Mouse (Mus musculus) MEL (cell line): ENCODE measurements around the gene Asprv1. TPM values are rescaled to one million over a fixed set of nuclear protein-coding genes. Genes with fewer than 3 reads are reported as not detected.

Source experiments
- DNase-seq: peaks from one replicate; pipeline ENCODE4 v3.0.0; 2011; ENCODE audit warnings: low read depth, low spot score
- H3K27ac ChIP-seq: 2 replicates; pipeline ENCODE4 v1.5.1; 2012; ENCODE audit warnings: low read depth, mild to moderate bottlenecking, control low read depth, low read length, moderate library complexity; ENCODE audit not compliant: control insufficient read depth
- H3K27me3 ChIP-seq, 2 experiments: fragments of 150-350 bp in 1 of 2; sonication (generic) in 1 of 2; 2 replicates each; pipeline ENCODE4 v1.6.1; 2012; ENCODE audit warnings: low read length in 2 of 2, mild to moderate bottlenecking in 2 of 2, improper control_type of control experiment in 1 of 2, moderate library complexity in 1 of 2; ENCODE audit not compliant: insufficient read depth in 2 of 2, control insufficient read depth in 1 of 2
- H3K36me3 ChIP-seq, 2 experiments: 2 replicates each; pipeline ENCODE4 v1.6.1; 2012 to 2014; ENCODE audit warnings: low read length in 2 of 2, improper control_type of control experiment in 1 of 2, inconsistent platforms in 1 of 2, mild to moderate bottlenecking in 1 of 2; ENCODE audit not compliant: insufficient read depth in 2 of 2, control insufficient read depth in 1 of 2
- H3K4me1 ChIP-seq, 2 experiments: fragments of 150-350 bp in 1 of 2; sonication (generic) in 1 of 2; 2 replicates each; pipeline ENCODE4 v1.6.1; 2012; ENCODE audit warnings: low read length in 2 of 2, improper control_type of control experiment in 1 of 2, mild to moderate bottlenecking in 1 of 2; ENCODE audit not compliant: insufficient read depth in 2 of 2, control insufficient read depth in 1 of 2
- H3K4me3 ChIP-seq, 2 experiments: fragments of 150-350 bp in 1 of 2; sonication (generic) in 1 of 2; 2 replicates each; pipeline ENCODE4 v1.5.1; 2012; ENCODE audit warnings: low read depth in 2 of 2, low read length in 2 of 2, mild to moderate bottlenecking in 2 of 2, moderate library complexity in 2 of 2, control low read depth in 1 of 2, improper control_type of control experiment in 1 of 2; ENCODE audit not compliant: control insufficient read depth in 1 of 2, insufficient read depth in 1 of 2
- H3K79me2 ChIP-seq: 2 replicates; pipeline ENCODE4 v1.6.1; 2012; ENCODE audit warnings: mild to moderate bottlenecking, low read length, moderate library complexity; ENCODE audit not compliant: control insufficient read depth, poor library complexity, insufficient read depth
- H3K9ac ChIP-seq: 2 replicates; pipeline ENCODE4 v1.6.1; 2012; ENCODE audit warnings: low read depth, mild to moderate bottlenecking, control low read depth, low read length, moderate library complexity; ENCODE audit not compliant: control insufficient read depth, poor library complexity, severe bottlenecking
- H3K9me3 ChIP-seq: fragments of 150-350 bp; sonication (generic); replicated peaks from 2 replicates; pipeline ENCODE4 v1.6.1; 2012; ENCODE audit warnings: mild to moderate bottlenecking, low read length, improper control_type of control experiment, moderate library complexity; ENCODE audit not compliant: insufficient read depth
- BHLHE40 ChIP-seq: IDR thresholded peaks from 2 replicates; pipeline ENCODE4 v1.6.1; 2012; ENCODE audit warnings: low read depth, mild to moderate bottlenecking, inconsistent platforms, low read length, improper control_type of control experiment, borderline replicate concordance
- CHD1 ChIP-seq: IDR thresholded peaks from 2 replicates; pipeline ENCODE4 v1.6.1; 2012; ENCODE audit warnings: low read depth, mild to moderate bottlenecking, inconsistent platforms, low read length, improper control_type of control experiment
- CTCF ChIP-seq, 3 experiments: IDR thresholded peaks in 2 of 3; conservative IDR thresholded peaks in 1 of 3; 2 replicates each; pipeline ENCODE4 v1.5.1; 2011 to 2012; ENCODE audit warnings: low read length in 3 of 3, low read depth in 2 of 3, mild to moderate bottlenecking in 2 of 3, improper control_type of control experiment in 1 of 3, inconsistent platforms in 1 of 3, mixed read lengths in 1 of 3, moderate library complexity in 1 of 3; ENCODE audit not compliant: control insufficient read depth in 1 of 3, insufficient read depth in 1 of 3, poor library complexity in 1 of 3, severe bottlenecking in 1 of 3
- E2F4 ChIP-seq: IDR thresholded peaks from 2 replicates; pipeline ENCODE4 v1.6.1; 2011; ENCODE audit warnings: low read depth, low read length, improper control_type of control experiment, borderline replicate concordance
- ELF1 ChIP-seq: IDR thresholded peaks from 2 replicates; pipeline ENCODE4 v1.6.1; 2014; ENCODE audit warnings: low read depth, mild to moderate bottlenecking, inconsistent platforms, low read length, improper control_type of control experiment, moderate library complexity
- ETS1 ChIP-seq: IDR thresholded peaks from 2 replicates; pipeline ENCODE4 v1.6.1; 2012; ENCODE audit warnings: low read depth, mild to moderate bottlenecking, inconsistent platforms, low read length, improper control_type of control experiment, moderate library complexity
- GABPA ChIP-seq: IDR thresholded peaks from 2 replicates; pipeline ENCODE4 v1.6.1; 2012; ENCODE audit warnings: low read depth, mild to moderate bottlenecking, inconsistent platforms, low read length, improper control_type of control experiment, moderate library complexity
- GATA1 ChIP-seq: IDR thresholded peaks from 2 replicates; pipeline ENCODE4 v1.6.1; 2011; ENCODE audit warnings: low read depth, low read length, improper control_type of control experiment
- MAX ChIP-seq: IDR thresholded peaks from 2 replicates; pipeline ENCODE4 v1.6.1; 2011; ENCODE audit warnings: low read length, improper control_type of control experiment
- MYC ChIP-seq: IDR thresholded peaks from 2 replicates; pipeline ENCODE4 v1.6.1; 2011; ENCODE audit warnings: low read depth, mild to moderate bottlenecking, low read length, improper control_type of control experiment, moderate library complexity
- NRF1 ChIP-seq: IDR thresholded peaks from 2 replicates; pipeline ENCODE4 v1.6.1; 2014; ENCODE audit warnings: low read depth, mild to moderate bottlenecking, inconsistent platforms, low read length, improper control_type of control experiment, moderate library complexity; ENCODE audit not compliant: poor library complexity, insufficient read depth, severe bottlenecking
- POLR2A ChIP-seq, 2 experiments: IDR thresholded peaks; 2 replicates each; pipeline ENCODE4 v1.6.1; 2011 to 2012; ENCODE audit warnings: low read length in 2 of 2, mild to moderate bottlenecking in 2 of 2, control low read depth in 1 of 2, improper control_type of control experiment in 1 of 2, low read depth in 1 of 2, moderate library complexity in 1 of 2; ENCODE audit not compliant: control insufficient read depth in 1 of 2, insufficient read depth in 1 of 2, poor library complexity in 1 of 2
- POLR2AphosphoS2 ChIP-seq: IDR thresholded peaks from 2 replicates; pipeline ENCODE4 v1.6.1; 2011; ENCODE audit warnings: low read length, improper control_type of control experiment
- RAD21 ChIP-seq: IDR thresholded peaks from 2 replicates; pipeline ENCODE4 v1.6.1; 2011; ENCODE audit warnings: mild to moderate bottlenecking, low read depth, low read length, improper control_type of control experiment
- SMC3 ChIP-seq: IDR thresholded peaks from 2 replicates; pipeline ENCODE4 v1.6.1; 2011; ENCODE audit warnings: low read depth, low read length, improper control_type of control experiment
- TBP ChIP-seq: IDR thresholded peaks from 2 replicates; pipeline ENCODE4 v1.8.0; 2011; ENCODE audit warnings: low read depth, low read length, improper control_type of control experiment
- USF2 ChIP-seq, 2 experiments: IDR thresholded peaks; 2 replicates each; pipeline ENCODE4 v1.6.1; 2011 to 2012; ENCODE audit warnings: improper control_type of control experiment in 2 of 2, low read length in 2 of 2, borderline replicate concordance in 1 of 2, inconsistent platforms in 1 of 2, low read depth in 1 of 2, mild to moderate bottlenecking in 1 of 2; ENCODE audit not compliant: insufficient read depth in 1 of 2
- ZKSCAN1 ChIP-seq: IDR thresholded peaks from 2 replicates; pipeline ENCODE4 v1.6.1; 2012; ENCODE audit warnings: low read depth, mild to moderate bottlenecking, inconsistent platforms, low read length, improper control_type of control experiment, moderate library complexity
- ZMIZ1 ChIP-seq: IDR thresholded peaks from 2 replicates; pipeline ENCODE4 v1.6.1; 2012; ENCODE audit warnings: low read depth, mild to moderate bottlenecking, inconsistent platforms, low read length, improper control_type of control experiment, moderate library complexity
- ZNF384 ChIP-seq: IDR thresholded peaks from 2 replicates; pipeline ENCODE4 v1.6.1; 2012; ENCODE audit warnings: low read depth, mild to moderate bottlenecking, inconsistent platforms, low read length, improper control_type of control experiment
- polyA plus RNA-seq, 2 experiments: library from polyadenylated mRNA; stranded (reverse) in 1 of 2; unstranded in 1 of 2; fragments of >175 nt in 1 of 2; fragments of >200 nt in 1 of 2; gene quantifications; 2 replicates each; pipeline versions ENCODE4 v1.2.1 to v1.2.4; 2012; ENCODE audit warnings: low replicate concordance in 2 of 2, low read depth in 1 of 2; ENCODE audit not compliant: insufficient read length in 2 of 2, insufficient read depth in 1 of 2, missing spikeins in 1 of 2
- total RNA-seq: library from RNA; depleted of rRNA; stranded (reverse); fragments of 300-350 nt; gene quantifications from 2 replicates; pipeline ENCODE4 v1.2.3, GENCODE M21; 2012

Gene Asprv1
- total and polyA plus RNA-seq, 3 experiments = not detected

- Histone ChIP-seq H3K4me1 (no peaks in the 10 kb centered on the region), H3K36me3 (no peaks in the 10 kb centered on the region), H3K9me3 (no peaks in the 10 kb centered on the region), H3K4me3 (no peak overlapping the region), H3K27ac (no peak overlapping the region), H3K79me2 (no peaks in the 10 kb centered on the region), H3K9ac (no peak overlapping the region), H3K27me3 (peaks cover 5 to 12% of the 10 kb centered on the region in 2 experiments)
- DNase-seq = no peak
- TF ChIP-seq ZNF384 (no peak), BHLHE40 (no peak), POLR2A (IDR thresholded peaks at IDR 0.05; ENCODE audit: control insufficient read depth in 1 of 2, insufficient read depth in 1 of 2, low read depth in 1 of 2, low read length in 2 of 2, poor library complexity in 1 of 2) (no peak), GABPA (no peak), ETS1 (no peak), RAD21 (no peak), ZMIZ1 (no peak), TBP (no peak), CHD1 (no peak), GATA1 (no peak), MYC (no peak), CTCF (IDR thresholded peaks at IDR 0.05 in 2 of 3, conservative IDR thresholded peaks at IDR 0.05 in 1 of 3; ENCODE audit: control insufficient read depth in 1 of 3, insufficient read depth in 1 of 3, low read depth in 2 of 3, low read length in 3 of 3, poor library complexity in 1 of 3, severe bottlenecking in 1 of 3) (no peak), MAX (no peak)
Observed at GRCm38 (mm10) chr6:86624074-86625030, 3.6 kb upstream of the Asprv1 start.

GRCm38 (mm10) chr6:86630141-86630540, 2.2 kb downstream of the Asprv1 start:
- no peaks in the 10 kb centered on the region for H3K79me2 ChIP-seq
- TF ChIP-seq POLR2AphosphoS2 (no peak), CTCF (IDR thresholded peaks at IDR 0.05 in 2 of 3, conservative IDR thresholded peaks at IDR 0.05 in 1 of 3; ENCODE audit: control insufficient read depth in 1 of 3, insufficient read depth in 1 of 3, low read depth in 2 of 3, low read length in 3 of 3, poor library complexity in 1 of 3, severe bottlenecking in 1 of 3) (no peak), USF2 (IDR thresholded peaks at IDR 0.05; ENCODE audit: borderline replicate concordance in 1 of 2, insufficient read depth in 1 of 2, low read depth in 1 of 2, low read length in 2 of 2) (no peak), POLR2A (IDR thresholded peaks at IDR 0.05; ENCODE audit: control insufficient read depth in 1 of 2, insufficient read depth in 1 of 2, low read depth in 1 of 2, low read length in 2 of 2, poor library complexity in 1 of 2) (no peak), ZKSCAN1 (no peak), NRF1 (no peak), ELF1 (no peak), ZNF384 (no peak), E2F4 (no peak), SMC3 (no peak)
- H3K9me3 ChIP-seq = no peaks in the 10 kb centered on the region
- H3K36me3 ChIP-seq = no peaks in the 10 kb centered on the region
- no peak overlapping the region for H3K4me3 ChIP-seq
- H3K9ac ChIP-seq = no peak overlapping the region
- H3K27me3 ChIP-seq = 0 out of 4 replicates have a peak, but pooled peaks cover 0 to 2% of the 10 kb centered on the region in 2 experiments
- DNase-seq = no peak
- H3K4me1 ChIP-seq = no peaks in the 10 kb centered on the region
- no peak overlapping the region for H3K27ac ChIP-seq
